Mouse (Mus musculus): Measurements from ENCODE around the gene Itga5. TPM values are rescaled to one million over a fixed set of nuclear protein-coding genes. Genes with fewer than 3 reads are reported as not detected.

The Itga5 gene
- total and polyA plus RNA-seq, 2 experiments from 2014 or later: 5.0 to 8.2 TPM

DNA sequence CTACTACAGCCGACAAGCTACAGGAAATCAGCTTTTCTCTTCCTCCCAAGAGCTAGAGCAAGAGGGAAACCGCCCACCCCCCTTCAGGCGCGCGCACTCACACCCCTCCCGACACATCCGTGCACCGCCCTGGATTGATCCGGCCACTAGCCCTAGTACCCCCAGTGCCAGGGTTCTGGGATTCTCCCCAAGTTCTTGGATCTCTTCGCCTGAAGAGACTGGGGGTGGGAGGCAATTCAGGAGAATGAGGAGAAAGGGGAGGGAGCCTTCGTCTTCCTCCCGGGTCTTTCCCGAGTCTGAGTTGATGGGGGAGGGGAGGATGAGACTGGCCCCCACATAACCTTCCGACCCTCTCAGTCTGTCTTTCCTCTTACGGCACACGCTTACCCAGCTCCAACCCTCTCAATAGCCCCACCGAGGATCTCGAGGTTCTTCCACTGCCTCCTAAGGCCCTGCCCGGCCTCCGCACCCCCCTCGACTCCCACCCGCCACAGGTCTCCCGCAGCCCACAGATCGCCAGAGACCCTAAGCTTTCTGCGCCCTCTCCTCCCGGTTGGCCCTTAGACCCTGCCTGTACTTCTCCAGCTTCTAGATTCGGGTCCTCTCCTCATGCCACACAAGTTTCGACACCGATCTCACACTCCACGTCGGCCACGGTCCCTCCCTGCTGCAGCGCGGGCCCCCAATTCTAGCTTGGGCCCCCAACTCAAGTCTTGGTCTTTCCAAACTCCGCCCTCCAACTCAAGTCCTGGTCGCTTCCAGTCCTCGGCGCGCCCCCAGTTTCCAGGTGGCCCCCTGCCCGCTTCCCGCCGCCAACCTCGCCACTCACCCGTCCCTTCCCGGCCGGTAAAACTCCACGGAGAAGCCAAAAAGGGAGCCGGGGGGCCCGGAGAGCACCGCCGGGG, 840 bp downstream of the Itga5 start:
- H3K9me3 ChIP-seq (ENCODE audit: low read length): no peaks in the 10 kb centered on the region
- 0 out of 2 replicates have a peak, but pooled peaks cover 3% of the 10 kb centered on the region for H3K27me3 ChIP-seq (ENCODE audit: insufficient read depth, low read length)
- WGBS: under 1% methylated on average over 51 of the region's 51 CpGs
- no peaks in the 10 kb centered on the region for H3K36me3 ChIP-seq (ENCODE audit: insufficient read depth, low read length)
- no peak for DNase-seq (ENCODE audit: low spot score)
- no peak for TF ChIP-seq CTCF (IDR thresholded peaks at IDR 0.05; ENCODE audit: low read depth)
- H3K9ac ChIP-seq (replicated peaks; ENCODE audit: low read length): peak overlapping the region; percentile 40
- peaks cover 11% of the 10 kb centered on the region for H3K4me1 ChIP-seq (ENCODE audit: insufficient read depth, low read length)
- no peak overlapping the region for H3K27ac ChIP-seq
- H3K4me2 ChIP-seq (ENCODE audit: low read depth, low read length): peak overlapping the region; percentile 93
- peak; percentile 28; the same call in 1 of the 2 replicates for ATAC-seq
- H3K4me3 ChIP-seq (ENCODE audit: low read length): peak overlapping the region; percentile 44

DNA sequence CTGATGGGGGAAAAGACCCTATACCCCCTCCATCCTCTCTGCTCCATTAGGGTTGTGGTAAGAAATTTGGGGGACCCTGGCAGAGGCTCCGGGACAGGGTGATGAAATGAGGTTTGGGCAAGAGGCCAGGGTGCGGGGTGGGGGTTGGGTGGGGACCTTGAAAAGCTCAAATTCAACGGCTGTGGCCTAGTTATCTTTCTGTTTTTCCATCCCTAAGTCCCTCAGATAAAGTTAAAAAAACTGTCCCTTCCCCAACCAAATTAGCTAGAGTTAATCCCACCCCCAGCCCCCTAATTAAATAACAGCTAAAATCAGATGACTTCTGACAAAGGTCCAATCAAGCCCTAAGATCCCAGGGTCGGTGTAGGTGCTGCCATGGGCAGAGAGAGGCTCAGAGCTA, 1.8 kb downstream of the Itga5 start:
- Histone ChIP-seq H3K4me1 (ENCODE audit: insufficient read depth, low read length) (peaks cover 11% of the 10 kb centered on the region), H3K9me3 (ENCODE audit: low read length) (no peaks in the 10 kb centered on the region), H3K4me2 (ENCODE audit: low read depth, low read length) (peak overlapping the region; percentile 93), H3K36me3 (ENCODE audit: insufficient read depth, low read length) (no peaks in the 10 kb centered on the region), H3K27ac (no peak overlapping the region), H3K27me3 (ENCODE audit: insufficient read depth, low read length) (0 out of 2 replicates have a peak, but pooled peaks cover 3% of the 10 kb centered on the region), H3K9ac (replicated peaks; ENCODE audit: low read length) (no peak overlapping the region), H3K4me3 (ENCODE audit: low read length) (peak overlapping the region; percentile 44; the same call in 1 of the 2 replicates)
- 45% methylated on average over 4 of the region's 4 CpGs for WGBS
- TF ChIP-seq CTCF (IDR thresholded peaks at IDR 0.05; ENCODE audit: low read depth): no peak
- DNase-seq (ENCODE audit: low spot score) (no peak), ATAC-seq (no peak)

DNA sequence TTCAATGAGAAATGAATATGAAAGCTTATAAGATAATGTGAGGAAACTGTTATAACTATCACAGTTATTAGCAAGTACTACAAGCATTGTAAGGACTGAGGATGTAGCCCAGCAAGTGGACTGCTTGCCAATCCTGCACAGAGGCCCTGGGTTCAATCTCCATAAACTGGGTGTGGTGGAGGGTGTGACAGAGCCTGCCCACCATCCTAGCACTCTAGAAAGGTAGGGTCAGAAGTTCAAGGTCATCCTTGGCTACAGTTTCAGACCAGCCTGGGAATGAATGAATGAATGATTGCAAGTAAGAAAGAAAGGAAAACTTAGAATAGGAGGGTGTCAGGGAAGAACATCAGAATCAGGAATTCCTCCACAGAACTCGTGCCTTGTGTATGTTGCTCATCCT, 2.8 kb downstream of the Itga5 start:
- H3K4me3 ChIP-seq (ENCODE audit: low read length): no peak overlapping the region
- H3K9me3 ChIP-seq (ENCODE audit: low read length): no peaks in the 10 kb centered on the region
- ATAC-seq (no peak), DNase-seq (ENCODE audit: low spot score) (no peak)
- H3K27me3 ChIP-seq (ENCODE audit: insufficient read depth, low read length): 0 out of 2 replicates have a peak, but pooled peaks cover 3% of the 10 kb centered on the region
- no peak overlapping the region for H3K4me2 ChIP-seq (ENCODE audit: low read depth, low read length)
- H3K9ac ChIP-seq (replicated peaks; ENCODE audit: low read length): no peak overlapping the region
- H3K36me3 ChIP-seq (ENCODE audit: insufficient read depth, low read length): no peaks in the 10 kb centered on the region
- no peak for TF ChIP-seq CTCF (IDR thresholded peaks at IDR 0.05; ENCODE audit: low read depth)
- H3K4me1 ChIP-seq (ENCODE audit: insufficient read depth, low read length): peaks cover 11% of the 10 kb centered on the region
- 83% methylated on average over 1 of the region's 1 CpGs for WGBS
- H3K27ac ChIP-seq: no peak overlapping the region

DNA sequence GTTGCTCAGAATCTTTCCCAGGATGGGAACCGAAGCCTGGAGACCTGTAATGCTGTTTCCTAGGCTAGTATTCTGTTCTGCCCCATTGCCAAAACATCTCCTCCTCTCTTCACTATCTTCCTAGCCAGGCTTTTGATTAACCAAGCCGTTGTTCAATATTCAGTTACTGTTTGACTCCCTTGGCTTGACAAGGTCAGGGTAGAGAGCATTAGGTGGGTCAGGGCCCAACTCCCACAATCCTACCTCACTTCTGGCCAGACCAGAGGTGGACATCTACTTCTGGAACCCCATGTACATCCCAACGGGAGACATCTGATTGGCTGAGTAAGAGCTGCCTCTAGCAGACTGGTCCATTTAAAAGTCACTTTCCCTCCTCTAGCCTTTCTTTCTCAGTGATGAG, 3.6 kb downstream of the Itga5 start:
- H3K4me3 ChIP-seq (ENCODE audit: low read length): no peak overlapping the region
- no peaks in the 10 kb centered on the region for H3K9me3 ChIP-seq (ENCODE audit: low read length)
- H3K27me3 ChIP-seq (ENCODE audit: insufficient read depth, low read length): 0 out of 2 replicates have a peak, but pooled peaks cover 3% of the 10 kb centered on the region
- 90% methylated on average over 3 of the region's 3 CpGs for WGBS
- H3K4me1 ChIP-seq (ENCODE audit: insufficient read depth, low read length): peaks cover 11% of the 10 kb centered on the region
- no peak for ATAC-seq
- no peak overlapping the region for H3K9ac ChIP-seq (replicated peaks; ENCODE audit: low read length)
- H3K36me3 ChIP-seq (ENCODE audit: insufficient read depth, low read length): no peaks in the 10 kb centered on the region
- no peak for DNase-seq (ENCODE audit: low spot score)
- H3K4me2 ChIP-seq (ENCODE audit: low read depth, low read length): no peak overlapping the region
- TF ChIP-seq CTCF (IDR thresholded peaks at IDR 0.05; ENCODE audit: low read depth): no peak
- no peak overlapping the region for H3K27ac ChIP-seq

DNA sequence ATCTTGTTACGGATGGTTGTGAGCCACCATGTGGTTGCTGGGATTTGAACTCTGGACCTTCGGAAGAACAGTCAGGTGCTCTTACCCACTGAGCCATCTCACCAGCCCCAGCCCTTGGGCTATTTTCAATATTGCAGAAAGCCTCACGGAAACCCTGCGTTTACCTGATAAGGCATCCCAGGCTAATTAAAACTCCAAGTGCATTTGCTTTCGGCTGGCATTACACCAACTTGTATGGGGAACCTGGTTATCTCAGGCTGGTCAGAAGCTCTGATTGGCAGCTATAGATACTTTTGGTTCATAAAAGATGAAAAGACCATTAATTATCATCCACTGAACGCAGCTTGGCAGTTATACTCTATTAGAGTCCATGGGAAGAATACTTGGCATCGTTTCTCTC, 4.2 kb downstream of the Itga5 start:
- ATAC-seq (no peak), DNase-seq (ENCODE audit: low spot score) (no peak)
- Histone ChIP-seq H3K9ac (replicated peaks; ENCODE audit: low read length) (no peak overlapping the region), H3K4me1 (ENCODE audit: insufficient read depth, low read length) (peaks cover 11% of the 10 kb centered on the region), H3K27ac (no peak overlapping the region), H3K36me3 (ENCODE audit: insufficient read depth, low read length) (no peaks in the 10 kb centered on the region), H3K4me3 (ENCODE audit: low read length) (no peak overlapping the region), H3K9me3 (ENCODE audit: low read length) (no peaks in the 10 kb centered on the region), H3K27me3 (ENCODE audit: insufficient read depth, low read length) (0 out of 2 replicates have a peak, but pooled peaks cover 3% of the 10 kb centered on the region), H3K4me2 (ENCODE audit: low read depth, low read length) (no peak overlapping the region)
- no peak for TF ChIP-seq CTCF (IDR thresholded peaks at IDR 0.05; ENCODE audit: low read depth)
- WGBS: 88% methylated on average over 6 of the region's 7 CpGs

DNA sequence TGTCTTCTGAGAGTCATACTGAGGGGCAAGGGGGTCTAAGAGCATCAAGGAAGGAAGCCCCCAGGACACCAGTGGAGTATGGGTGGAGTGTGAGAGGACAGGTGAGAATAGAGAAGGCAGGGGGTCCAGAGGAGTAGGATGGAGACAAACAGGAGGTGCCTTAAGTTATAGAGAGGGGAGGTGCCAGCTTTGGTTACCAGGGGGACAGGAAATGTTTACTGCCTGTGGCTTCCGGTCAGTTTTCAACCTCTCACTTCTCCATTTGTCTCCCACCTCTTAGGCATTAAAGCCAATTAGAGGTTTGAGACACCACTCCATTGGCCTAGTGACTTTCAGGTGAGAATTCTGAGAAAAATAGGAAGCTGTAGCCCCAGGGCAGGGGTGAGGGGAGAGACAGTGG, 5.3 kb downstream of the Itga5 start:
- Histone ChIP-seq H3K9ac (replicated peaks; ENCODE audit: low read length) (no peak overlapping the region), H3K4me2 (ENCODE audit: low read depth, low read length) (no peak overlapping the region), H3K27ac (no peak overlapping the region), H3K36me3 (ENCODE audit: insufficient read depth, low read length) (no peaks in the 10 kb centered on the region), H3K4me1 (ENCODE audit: insufficient read depth, low read length) (peaks cover 2% of the 10 kb centered on the region; the same call in 1 of the 2 replicates), H3K9me3 (ENCODE audit: low read length) (no peaks in the 10 kb centered on the region), H3K4me3 (ENCODE audit: low read length) (no peak overlapping the region), H3K27me3 (ENCODE audit: insufficient read depth, low read length) (no peaks in the 10 kb centered on the region)
- ATAC-seq (no peak), DNase-seq (ENCODE audit: low spot score) (no peak)
- WGBS: 79% methylated on average over 1 of the region's 1 CpGs
- TF ChIP-seq CTCF (IDR thresholded peaks at IDR 0.05; ENCODE audit: low read depth): no peak
